Mouse (Mus musculus) bone marrow macrophage, adult 2 months (primary cell): ENCODE data around the gene Ctnnbip1.

Source experiments
- CTCF ChIP-seq: IDR thresholded peaks from 2 replicates; pipeline ENCODE4 v1.5.1; 2012; ENCODE audit warnings: low read depth, mild to moderate bottlenecking, low read length, moderate library complexity
- POLR2A ChIP-seq: IDR thresholded peaks from 2 replicates; pipeline ENCODE4 v1.6.1; 2012; ENCODE audit warnings: mild to moderate bottlenecking, low read depth, low read length, borderline replicate concordance

GRCm38 (mm10) chr4:149564452-149565407 is 46.7 kb downstream of the Ctnnbip1 start:
- TF ChIP-seq CTCF (no peak), POLR2A (no peak)
